Mouse (Mus musculus) embryonic facial prominence, embryonic 10.5 days (tissue): ENCODE measurements around the gene BC034090. TPM values are rescaled to one million over a fixed set of nuclear protein-coding genes. Genes with fewer than 3 reads are reported as not detected.

ENCODE experiments used
- DNase-seq: peaks from one replicate; pipeline ENCODE4 v3.0.0-alpha.2; 2017; ENCODE audit warnings: low spot score
- H3K27ac ChIP-seq: fragments of 300-500 bp; sonication (generic); replicated peaks from 2 replicates; pipeline ENCODE4 v1.5.1; 2016; ENCODE audit warnings: mild to moderate bottlenecking
- H3K27me3 ChIP-seq: fragments of 300-500 bp; sonication (generic); replicated peaks from 2 replicates; pipeline ENCODE4 v1.6.1; 2016; ENCODE audit warnings: low read depth, mild to moderate bottlenecking; ENCODE audit not compliant: poor library complexity, severe bottlenecking
- H3K36me3 ChIP-seq: fragments of 300-500 bp; sonication (generic); replicated peaks from 2 replicates; pipeline ENCODE4 v1.6.1; 2016; ENCODE audit warnings: mild to moderate bottlenecking, moderate library complexity
- H3K4me1 ChIP-seq: fragments of 300-500 bp; sonication (generic); 2 replicates; pipeline ENCODE4 v1.6.1; 2016
- H3K4me3 ChIP-seq: fragments of 300-500 bp; sonication (generic); 2 replicates; pipeline ENCODE4 v1.5.1; 2016; ENCODE audit warnings: mild to moderate bottlenecking, moderate library complexity
- H3K9me3 ChIP-seq: fragments of 300-500 bp; sonication (generic); 2 replicates; pipeline ENCODE4 v1.6.1; 2016; ENCODE audit warnings: mild to moderate bottlenecking
- WGBS: fragments of 180-500 bp; shearing (Covaris S2); methylation state at CpG from one replicate; pipeline ENCODE4 v1.1.7; 2016; 5-methylcytosine and 5-hydroxymethylcytosine counted together
- polyA plus RNA-seq: library from polyadenylated mRNA; unstranded; fragments of >200 nt; fragmentation: Nextera tagmentation; extraction: Ambion mirVana; gene quantifications from 2 replicates; pipeline ENCODE4 v1.2.1, GENCODE M21; 2016

BC034090 gene
- polyA plus RNA-seq, 1 experiment from 2014 or later: 5.3 TPM

DNA sequence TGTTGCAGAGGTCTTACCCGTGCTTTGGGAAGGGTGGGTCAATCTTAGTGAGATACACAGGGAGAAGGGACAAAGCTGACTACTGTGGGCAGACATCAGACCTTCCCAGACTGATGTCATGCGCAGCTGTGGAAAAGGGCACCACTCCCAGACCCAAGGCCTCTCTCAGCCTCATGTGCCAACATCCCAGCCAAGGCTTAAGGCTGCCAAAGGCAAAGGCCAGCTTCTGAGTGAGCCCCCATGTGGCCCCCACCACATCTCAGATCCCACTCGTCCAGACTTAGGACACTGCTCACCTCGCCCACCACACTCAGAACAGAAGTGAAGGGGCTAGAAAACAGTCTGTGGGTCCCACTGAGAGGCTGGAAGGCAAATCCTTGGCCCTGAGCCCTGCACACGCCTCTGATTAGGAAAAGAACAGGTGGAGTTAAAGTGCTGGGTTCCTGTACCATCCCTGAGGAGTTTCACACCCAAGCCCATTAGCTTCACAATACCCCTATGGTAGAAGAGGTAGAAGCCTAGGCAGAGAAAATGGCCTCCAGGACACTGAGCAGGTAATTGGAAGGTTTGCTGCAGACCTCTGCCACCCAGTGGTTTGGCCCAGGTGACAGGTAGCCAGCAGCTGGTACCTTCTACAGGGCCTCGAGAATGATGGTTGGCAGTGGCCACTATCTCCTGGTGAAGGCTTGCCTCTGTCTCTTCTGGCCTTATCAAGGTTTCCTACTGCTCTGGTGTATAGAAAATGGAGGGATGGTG lies 4.1 kb downstream of the BC034090 start:
- DNase-seq: no peak
- Histone ChIP-seq H3K4me1 (peaks cover 72% of the 10 kb centered on the region), H3K4me3 (no peak overlapping the region), H3K36me3 (peaks cover 30% of the 10 kb centered on the region), H3K27ac (no peak overlapping the region), H3K9me3 (no peaks in the 10 kb centered on the region), H3K27me3 (peaks cover 29% of the 10 kb centered on the region)
- 82% methylated on average over 6 of the region's 6 CpGs for WGBS

DNA sequence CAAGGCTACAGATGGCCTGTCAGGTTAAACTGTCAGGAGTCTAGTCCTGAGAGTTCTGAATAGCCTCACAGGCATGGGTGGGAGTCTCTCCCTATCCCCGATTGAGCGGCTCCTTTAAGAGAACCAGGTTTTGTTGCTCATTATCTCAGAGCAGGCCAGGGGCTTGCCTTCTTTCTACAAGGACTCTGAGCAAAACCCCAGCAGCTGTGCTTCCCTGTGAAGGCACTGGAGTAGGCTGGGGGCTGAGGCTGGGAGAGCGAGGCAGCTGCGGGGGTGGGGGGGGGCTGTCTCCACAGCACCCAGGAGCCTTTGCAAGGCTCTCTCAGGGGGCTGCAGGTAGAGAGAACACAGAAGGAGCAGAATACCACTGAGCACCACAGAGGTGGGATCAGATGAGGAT lies 5.1 kb downstream of the BC034090 start:
- no peak overlapping the region for H3K4me3 ChIP-seq
- DNase-seq: no peak
- H3K9me3 ChIP-seq: no peaks in the 10 kb centered on the region
- H3K4me1 ChIP-seq: peaks cover 73% of the 10 kb centered on the region
- peaks cover 30% of the 10 kb centered on the region for H3K36me3 ChIP-seq
- no peak overlapping the region for H3K27ac ChIP-seq
- 82% methylated on average over 4 of the region's 4 CpGs for WGBS
- peaks cover 20% of the 10 kb centered on the region for H3K27me3 ChIP-seq

GRCm38 (mm10) chr1:155238126-155238525 lies 6.1 kb downstream of the BC034090 start:
- Histone ChIP-seq H3K4me1 (peaks cover 73% of the 10 kb centered on the region), H3K27me3 (peaks cover 9% of the 10 kb centered on the region), H3K27ac (peak overlapping the region; percentile 63; the same call in 1 of the 2 replicates), H3K9me3 (no peaks in the 10 kb centered on the region), H3K4me3 (no peak overlapping the region), H3K36me3 (peaks cover 30% of the 10 kb centered on the region)
- DNase-seq: no peak
- 89% methylated on average over 5 of the region's 5 CpGs for WGBS

DNA sequence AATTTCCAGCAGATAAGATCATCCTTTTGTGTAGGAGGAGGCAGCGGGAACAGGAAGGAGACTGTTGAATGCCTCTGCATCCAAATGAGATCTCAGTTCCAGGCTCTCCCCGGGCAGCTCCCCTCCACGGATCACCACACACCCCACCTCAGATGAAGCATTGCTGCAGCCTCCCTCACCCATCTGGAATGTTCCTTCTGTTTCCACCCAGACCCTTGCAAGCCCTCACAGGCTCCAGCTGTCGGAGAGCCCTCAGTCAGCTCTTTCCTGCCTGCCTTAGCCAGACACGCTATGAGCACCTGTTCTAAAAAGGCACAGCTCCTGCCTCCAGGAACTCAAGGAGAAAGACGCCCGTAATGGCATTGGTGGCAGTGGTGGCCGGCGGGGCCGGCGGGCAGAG lies 6.9 kb downstream of the BC034090 start:
- peaks cover 78% of the 10 kb centered on the region for H3K4me1 ChIP-seq
- peak overlapping the region; percentile 63 for H3K27ac ChIP-seq
- H3K4me3 ChIP-seq: no peak overlapping the region
- no peaks in the 10 kb centered on the region for H3K9me3 ChIP-seq
- peaks cover 30% of the 10 kb centered on the region for H3K36me3 ChIP-seq
- DNase-seq: no peak
- peaks cover 4% of the 10 kb centered on the region; the same call in 1 of the 2 replicates for H3K27me3 ChIP-seq
- 77% methylated on average over 11 of the region's 11 CpGs for WGBS

DNA sequence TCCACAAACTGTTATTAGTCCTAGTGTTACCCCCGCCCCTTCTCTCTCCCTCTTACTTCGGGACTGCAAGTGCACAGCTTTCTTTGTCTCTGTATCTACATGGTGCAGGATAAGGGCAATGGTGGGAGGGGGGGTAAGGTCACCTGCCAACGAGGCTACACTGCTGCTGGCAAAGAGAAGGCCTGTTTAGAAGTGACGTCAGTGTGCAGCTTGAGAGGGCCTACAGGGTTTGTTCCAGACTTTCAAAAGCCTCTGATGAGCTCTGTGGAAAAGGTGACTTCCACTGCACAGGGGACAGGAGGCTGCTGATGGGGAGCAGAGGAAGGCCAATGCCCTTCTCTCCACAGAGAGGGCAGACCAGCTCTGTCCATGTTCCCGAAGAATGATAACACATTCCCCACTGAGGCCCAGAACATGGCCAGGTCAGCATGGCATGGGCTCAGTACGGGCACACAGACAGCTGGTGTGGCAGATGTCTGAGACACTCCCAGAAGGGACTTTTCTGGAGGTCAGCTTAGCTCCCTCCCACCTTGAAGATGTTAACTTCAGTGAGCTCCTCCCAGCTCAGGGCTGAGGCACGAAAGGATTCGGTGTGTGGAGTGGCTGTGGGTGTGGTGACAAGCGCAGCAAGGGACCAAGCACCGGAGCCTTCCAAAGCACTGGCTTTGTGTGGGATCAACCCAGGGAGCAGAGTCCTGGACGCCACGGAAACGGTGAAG lies 7.8 kb downstream of the BC034090 start:
- Histone ChIP-seq H3K27ac (peak overlapping the region; percentile 63), H3K36me3 (peaks cover 23% of the 10 kb centered on the region), H3K9me3 (no peaks in the 10 kb centered on the region), H3K4me1 (peaks cover 84% of the 10 kb centered on the region), H3K27me3 (no peaks in the 10 kb centered on the region; the same call in 1 of the 2 replicates), H3K4me3 (no peak overlapping the region)
- 65% methylated on average over 13 of the region's 13 CpGs for WGBS
- no peak for DNase-seq

DNA sequence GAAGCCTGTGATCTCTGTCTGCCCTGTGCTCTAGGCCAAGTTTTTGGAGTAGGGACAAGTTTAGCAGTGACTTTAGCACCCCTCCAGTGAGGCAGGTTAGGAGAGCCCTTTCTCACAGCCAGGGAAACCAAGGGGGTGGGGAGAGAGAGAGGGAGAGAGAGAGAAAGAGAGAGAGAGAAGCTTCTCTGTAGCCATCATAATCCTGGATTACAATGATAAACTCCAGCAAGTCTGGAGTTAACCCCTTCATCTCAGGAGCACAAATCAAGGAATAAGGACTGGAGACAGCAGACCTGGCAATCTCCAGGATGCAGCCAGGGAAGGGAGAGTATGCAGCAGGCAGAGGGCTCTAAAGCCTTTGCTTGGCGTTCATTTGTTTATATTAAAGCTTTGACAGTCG lies 8.6 kb downstream of the BC034090 start:
- no peaks in the 10 kb centered on the region for H3K9me3 ChIP-seq
- WGBS: 42% methylated on average over 2 of the region's 2 CpGs
- H3K4me1 ChIP-seq: peaks cover 85% of the 10 kb centered on the region
- peaks cover 15% of the 10 kb centered on the region for H3K36me3 ChIP-seq
- DNase-seq: no peak
- H3K27me3 ChIP-seq: no peaks in the 10 kb centered on the region
- peak overlapping the region; percentile 63 for H3K27ac ChIP-seq
- no peak overlapping the region for H3K4me3 ChIP-seq

GRCm38 (mm10) chr1:155233931-155234607 lies 10.2 kb downstream of the BC034090 start:
- peak; percentile 57 for DNase-seq
- Histone ChIP-seq H3K4me1 (peaks cover 91% of the 10 kb centered on the region), H3K9me3 (no peaks in the 10 kb centered on the region), H3K27me3 (no peaks in the 10 kb centered on the region), H3K4me3 (peak overlapping the region; percentile 17; the same call in 1 of the 2 replicates), H3K27ac (peak overlapping the region; percentile 87), H3K36me3 (peaks cover 5% of the 10 kb centered on the region; the same call in 1 of the 2 replicates)
- 26% methylated on average over 14 of the region's 14 CpGs for WGBS

DNA sequence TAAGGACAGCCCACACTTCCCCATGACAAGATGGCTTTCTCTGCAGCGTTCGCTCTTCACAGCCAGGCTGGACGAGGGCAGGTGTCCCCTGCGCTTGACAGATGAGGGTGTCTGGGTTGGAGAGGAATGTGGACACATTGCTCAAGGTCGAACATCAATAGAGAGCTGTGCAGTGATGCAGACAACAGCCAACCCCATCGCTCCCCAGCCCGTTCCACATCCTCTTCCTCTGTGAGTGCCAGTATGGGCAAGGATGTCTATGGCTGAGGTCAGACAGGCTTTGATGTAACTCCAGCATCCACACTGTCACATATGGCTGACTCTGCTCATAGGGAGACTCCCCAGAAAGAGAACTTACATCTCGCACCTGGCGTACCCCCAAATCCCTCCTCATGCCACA lies 10.9 kb downstream of the BC034090 start:
- no peak for DNase-seq
- peak overlapping the region; percentile 87 for H3K27ac ChIP-seq
- whole genome bisulfite sequencing: 86% methylated on average over 9 of the region's 9 CpGs
- no peaks in the 10 kb centered on the region for H3K27me3 ChIP-seq
- no peak overlapping the region for H3K4me3 ChIP-seq
- peaks cover 3% of the 10 kb centered on the region; the same call in 1 of the 2 replicates for H3K36me3 ChIP-seq
- H3K9me3 ChIP-seq: no peaks in the 10 kb centered on the region
- peaks cover 95% of the 10 kb centered on the region for H3K4me1 ChIP-seq

GRCm38 (mm10) chr1:155232786-155233185 lies 11.5 kb downstream of the BC034090 start:
- Histone ChIP-seq H3K4me1 (peaks cover 98% of the 10 kb centered on the region), H3K4me3 (no peak overlapping the region), H3K27ac (peak overlapping the region; percentile 83), H3K27me3 (no peaks in the 10 kb centered on the region), H3K36me3 (no peaks in the 10 kb centered on the region; the same call in 1 of the 2 replicates), H3K9me3 (no peaks in the 10 kb centered on the region)
- WGBS: 78% methylated on average over 6 of the region's 6 CpGs
- no peak for DNase-seq

GRCm38 (mm10) chr1:155232385-155232784 lies 11.9 kb downstream of the BC034090 start:
- DNase-seq: no peak
- Histone ChIP-seq H3K9me3 (no peaks in the 10 kb centered on the region), H3K36me3 (no peaks in the 10 kb centered on the region; the same call in 1 of the 2 replicates), H3K4me1 (peaks cover 98% of the 10 kb centered on the region), H3K27me3 (no peaks in the 10 kb centered on the region), H3K4me3 (no peak overlapping the region), H3K27ac (peak overlapping the region; percentile 83)
- WGBS: 58% methylated on average over 12 of the region's 12 CpGs

DNA sequence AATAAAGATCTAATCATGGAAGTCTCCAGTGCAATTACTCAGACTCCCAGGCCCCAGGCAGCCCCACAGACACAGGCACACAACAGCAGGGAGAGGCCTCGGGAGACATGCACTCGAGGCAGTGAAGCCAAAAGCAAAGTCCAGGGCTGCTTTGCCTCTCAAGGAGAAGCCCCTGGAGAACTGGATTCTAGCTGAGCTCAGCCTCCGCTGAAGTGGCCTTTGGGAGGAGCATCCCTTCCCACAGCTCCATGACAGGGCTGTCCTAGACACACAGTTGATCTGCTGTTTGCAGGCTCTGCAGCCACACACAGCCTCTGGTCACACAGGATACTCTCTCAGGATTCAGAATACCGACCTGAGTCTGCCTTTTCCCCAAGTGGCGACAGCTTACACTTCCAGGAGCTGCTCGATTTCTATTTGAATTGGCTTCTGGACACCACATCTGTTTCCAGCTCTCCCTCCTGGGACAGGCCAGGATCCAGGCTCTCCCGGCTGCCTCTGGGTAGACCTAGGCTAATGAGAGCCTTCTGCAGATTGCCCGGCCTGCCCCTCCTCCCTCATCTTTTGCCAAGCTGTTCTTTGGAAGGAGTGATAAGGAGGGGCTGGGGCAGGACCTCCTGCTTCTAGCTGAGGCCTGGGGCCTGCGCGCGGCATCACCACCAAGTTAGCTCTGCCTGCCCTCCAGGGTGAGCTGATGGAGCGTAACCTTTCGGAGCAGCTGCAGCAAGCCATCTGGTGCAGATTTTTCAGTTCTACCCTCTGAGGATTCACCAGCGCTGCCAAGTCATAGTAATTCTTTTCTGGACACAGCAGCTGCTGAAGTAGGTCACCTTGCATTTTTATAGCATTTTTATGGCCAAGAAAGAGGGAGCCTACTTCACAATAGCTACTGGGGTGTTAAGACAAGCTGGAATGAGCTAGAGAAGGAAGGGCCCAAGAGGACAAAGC lies 14.5 kb downstream of the BC034090 start:
- WGBS: 15% methylated on average over 14 of the region's 14 CpGs
- Histone ChIP-seq H3K4me3 (no peak overlapping the region), H3K36me3 (peaks cover 14% of the 10 kb centered on the region), H3K27me3 (no peaks in the 10 kb centered on the region), H3K27ac (peak overlapping the region; percentile 83), H3K4me1 (peaks cover 76% of the 10 kb centered on the region), H3K9me3 (no peaks in the 10 kb centered on the region)
- peak; percentile 83 for DNase-seq
